Mouse (Mus musculus): ENCODE measurements around the gene Rnf128.
"Not testable (repeated sequence)": the region's sequence is repeated elsewhere in the genome, so short reads cannot be mapped to it uniquely, and the experiment has no call there.

Rnf128 gene

GRCm38 (mm10) chrX:139562925-139563461 is at the start of gene Rnf128:
Gene Rnf128, plus strand, starts transcription at chrX:139563316.
- no peak for DNase-seq

- no peak for DNase-seq
These were observed 47.0 kb upstream of the Rnf128 start for GRCm38 (mm10) chrX:139516156-139516555.

- no peak for DNase-seq
These were observed 43.9 kb upstream of the Rnf128 start for GRCm38 (mm10) chrX:139519251-139519650.

- no peak for DNase-seq
These were observed 38.6 kb upstream of the Rnf128 start for GRCm38 (mm10) chrX:139524303-139525091.

- no peak for DNase-seq
These were observed 37.4 kb upstream of the Rnf128 start for GRCm38 (mm10) chrX:139525724-139526123.

GRCm38 (mm10) chrX:139526984-139527383 is 36.1 kb upstream of the Rnf128 start:
- no peak for DNase-seq

GRCm38 (mm10) chrX:139529678-139530077 is 33.4 kb upstream of the Rnf128 start:
- no peak for DNase-seq

GRCm38 (mm10) chrX:139532293-139532692 is 30.8 kb upstream of the Rnf128 start:
- DNase-seq = no peak

GRCm38 (mm10) chrX:139537641-139538397 is 25.3 kb upstream of the Rnf128 start:
- no peak for DNase-seq

GRCm38 (mm10) chrX:139543726-139544125 is 19.4 kb upstream of the Rnf128 start:
- no peak for DNase-seq

GRCm38 (mm10) chrX:139550456-139550855 is 12.7 kb upstream of the Rnf128 start:
- DNase-seq = no peak

- DNase-seq = no peak
These were observed 11.0 kb upstream of the Rnf128 start for GRCm38 (mm10) chrX:139552090-139552489.

GRCm38 (mm10) chrX:139562255-139562924 is 726 bp upstream of the Rnf128 start:
- DNase-seq = no peak

GRCm38 (mm10) chrX:139570054-139570453 is 6.9 kb downstream of the Rnf128 start:
- DNase-seq = no peak

- DNase-seq = no peak
These were observed 15.6 kb downstream of the Rnf128 start for GRCm38 (mm10) chrX:139578649-139579278.

GRCm38 (mm10) chrX:139583616-139584015 is 20.5 kb downstream of the Rnf128 start:
- no peak for DNase-seq

GRCm38 (mm10) chrX:139586676-139587075 is 23.6 kb downstream of the Rnf128 start:
- not testable (repeated sequence) for DNase-seq

- DNase-seq = no peak
These were observed 33.3 kb downstream of the Rnf128 start for GRCm38 (mm10) chrX:139596404-139596803.

GRCm38 (mm10) chrX:139610033-139610764 is 47.1 kb downstream of the Rnf128 start:
- DNase-seq = peak; percentile 87

GRCm38 (mm10) chrX:139610765-139611300 is 47.7 kb downstream of the Rnf128 start:
- peak; percentile 24 for DNase-seq

- no peak for DNase-seq
These were observed 51.6 kb downstream of the Rnf128 start for GRCm38 (mm10) chrX:139614761-139615160.

GRCm38 (mm10) chrX:139622071-139622470 is 59.0 kb downstream of the Rnf128 start:
- no peak for DNase-seq

All from retina, postnatal 1 day (tissue).